Mouse (Mus musculus) hindbrain, postnatal 0 days (tissue): ENCODE data around the gene Snx13. TPM values are rescaled to one million over a fixed set of nuclear protein-coding genes. Genes with fewer than 3 reads are reported as not detected.
A peak's percentile ranks its signal among the peaks of the same experiment; 100 is the strongest.

Experiments
- ATAC-seq: fragments of 200-750 bp; cut with Nextera tagmentation; 2 replicates; pipeline ENCODE4 v1.8.0; 2017; ENCODE audit warnings: mild to moderate bottlenecking, moderate TSS enrichment, moderate library complexity
- DNase-seq: peaks from one replicate; pipeline ENCODE4 v3.0.0-alpha.2; 2015; ENCODE audit warnings: low spot score
- H3K27ac ChIP-seq: fragments of 300-500 bp; sonication (generic); 2 replicates; pipeline ENCODE4 v1.5.1; 2014; ENCODE audit warnings: mild to moderate bottlenecking
- H3K27me3 ChIP-seq: fragments of 300-500 bp; sonication (generic); 2 replicates; pipeline ENCODE4 v1.6.1; 2014; ENCODE audit warnings: low read length, mixed read lengths; ENCODE audit not compliant: insufficient read depth
- H3K36me3 ChIP-seq: fragments of 300-500 bp; sonication (generic); 2 replicates; pipeline ENCODE4 v1.6.1; 2014; ENCODE audit warnings: low read length, mixed read lengths; ENCODE audit not compliant: insufficient read depth
- H3K4me1 ChIP-seq: fragments of 300-500 bp; sonication (generic); 2 replicates; pipeline ENCODE4 v1.6.1; 2014; ENCODE audit warnings: antibody characterized with exemption, low read length, mixed read lengths; ENCODE audit not compliant: insufficient read depth
- H3K4me2 ChIP-seq: fragments of 300-500 bp; sonication (generic); 2 replicates; pipeline ENCODE4 v1.6.1; 2014; ENCODE audit warnings: low read depth, mild to moderate bottlenecking, low read length, moderate library complexity, mixed read lengths
- H3K4me3 ChIP-seq: fragments of 300-500 bp; sonication (generic); 2 replicates; pipeline ENCODE4 v1.5.1; 2014; ENCODE audit warnings: low read length
- H3K9ac ChIP-seq: fragments of 300-500 bp; sonication (generic); replicated peaks from 2 replicates; pipeline ENCODE4 v1.6.1; 2014; ENCODE audit warnings: mild to moderate bottlenecking, low read length, moderate library complexity, mixed read lengths
- H3K9me3 ChIP-seq: fragments of 300-500 bp; sonication (generic); 2 replicates; pipeline ENCODE4 v1.6.1; 2016; ENCODE audit warnings: low read length, mixed read lengths
- CTCF ChIP-seq: IDR thresholded peaks from 2 replicates; pipeline ENCODE4 v1.5.1; 2016; ENCODE audit warnings: antibody characterized with exemption, control low read depth, low read depth
- WGBS: fragments of 180-500 bp; shearing (Covaris S2); extraction: QIAGEN DNeasy Blood & Tissue Kit; methylation state at CpG from one replicate; pipeline ENCODE4 v1.1.7; 2014; 5-methylcytosine and 5-hydroxymethylcytosine counted together
- microRNA counts: library from miRNA; unstranded; fragments of <30 nt; microRNA quantifications from one replicate; lab custom pipeline; 2015
- microRNA-seq, 2 experiments: library from miRNA; unstranded; fragments of <30 nt; microRNA quantifications; one replicate each; pipeline ENCODE4; 2016
- polyA plus RNA-seq: library from polyadenylated mRNA; unstranded; fragments of >200 nt; fragmentation: Nextera tagmentation; extraction: Ambion mirVana; gene quantifications from 2 replicates; pipeline ENCODE4 v1.2.1, GENCODE M21; 2015
- total RNA-seq: library from RNA; depleted of rRNA; stranded (reverse); fragments of >200 nt; gene quantifications from 2 replicates; pipeline ENCODE4 v1.2.3, GENCODE M21; 2014; rRNA removed

Gene Snx13
- total and polyA plus RNA-seq, 2 experiments from 2014 or later: 17.6 to 23.0 TPM

DNA sequence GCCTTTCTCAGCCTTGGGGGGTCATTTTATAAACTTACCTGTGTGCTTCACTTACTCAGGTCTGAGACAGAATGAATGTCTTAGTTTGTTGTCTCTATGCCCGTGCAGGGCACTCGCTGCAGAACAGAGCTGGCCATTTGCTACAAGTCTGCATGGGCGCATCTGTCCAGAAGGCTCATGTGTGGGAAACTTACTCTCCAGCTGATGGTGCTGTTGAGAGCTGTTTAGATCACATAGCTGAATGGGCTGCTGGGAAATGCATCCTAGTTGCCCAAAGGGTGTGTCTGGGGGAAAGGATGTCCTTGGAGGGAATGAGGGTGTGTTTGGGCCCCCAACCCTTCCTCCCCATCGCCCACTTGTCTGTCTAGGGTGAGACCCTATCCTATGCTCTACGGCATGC lies 137.3 kb downstream of the Snx13 start:
- Histone ChIP-seq H3K4me1 (no peaks in the 10 kb centered on the region), H3K4me3 (no peak overlapping the region), H3K9me3 (no peaks in the 10 kb centered on the region), H3K27me3 (no peaks in the 10 kb centered on the region), H3K36me3 (no peaks in the 10 kb centered on the region), H3K9ac (no peak overlapping the region), H3K27ac (no peak overlapping the region), H3K4me2 (no peak overlapping the region)
- no peak for TF ChIP-seq CTCF
- 80% methylated on average over 5 of the region's 5 CpGs for WGBS
- DNase-seq (no peak), ATAC-seq (no peak)

DNA sequence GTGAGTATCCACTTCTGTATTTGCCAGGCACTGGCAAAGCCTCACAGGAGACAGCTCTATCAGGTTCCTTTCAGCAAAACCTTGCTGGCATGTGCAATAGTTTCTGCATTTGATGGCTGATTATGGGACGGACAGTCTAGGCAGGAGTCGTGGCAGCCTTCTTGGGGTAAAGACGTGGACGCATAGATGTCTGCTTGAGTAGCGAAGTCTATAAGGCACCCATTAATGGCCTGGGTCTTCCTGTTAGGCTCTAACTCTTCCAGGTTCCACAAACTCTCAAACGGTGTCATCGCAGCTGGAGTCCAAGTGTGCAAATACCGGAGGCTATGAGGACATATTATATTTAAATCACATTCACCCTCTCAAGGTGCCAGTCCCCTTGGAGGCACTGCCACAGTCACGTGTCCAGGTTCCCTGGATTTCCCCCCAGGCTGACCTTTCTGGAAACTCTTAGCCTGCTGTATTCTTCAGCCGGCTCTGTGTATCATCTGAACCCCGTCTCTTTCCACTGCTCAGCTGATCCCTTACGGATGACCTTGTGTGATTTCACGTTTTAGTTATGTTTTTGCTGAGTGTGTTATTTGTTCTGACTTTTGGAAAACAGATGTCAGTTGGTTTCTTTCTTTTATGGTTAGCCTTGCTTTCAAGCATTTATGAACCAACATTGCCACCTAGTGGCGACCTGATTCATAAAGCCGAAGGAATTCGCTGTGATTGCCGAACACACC lies 144.9 kb downstream of the Snx13 start:
- TF ChIP-seq CTCF: peak; percentile 78
- Histone ChIP-seq H3K4me3 (peak overlapping the region; percentile 16; the same call in 1 of the 2 replicates), H3K4me2 (peak overlapping the region; percentile 49), H3K27me3 (no peaks in the 10 kb centered on the region), H3K9me3 (no peaks in the 10 kb centered on the region), H3K27ac (no peak overlapping the region), H3K4me1 (no peaks in the 10 kb centered on the region), H3K36me3 (no peaks in the 10 kb centered on the region), H3K9ac (no peak overlapping the region)
- WGBS: 53% methylated on average over 17 of the region's 17 CpGs
- DNase-seq (peak; percentile 94), ATAC-seq (peak; percentile 75)

DNA sequence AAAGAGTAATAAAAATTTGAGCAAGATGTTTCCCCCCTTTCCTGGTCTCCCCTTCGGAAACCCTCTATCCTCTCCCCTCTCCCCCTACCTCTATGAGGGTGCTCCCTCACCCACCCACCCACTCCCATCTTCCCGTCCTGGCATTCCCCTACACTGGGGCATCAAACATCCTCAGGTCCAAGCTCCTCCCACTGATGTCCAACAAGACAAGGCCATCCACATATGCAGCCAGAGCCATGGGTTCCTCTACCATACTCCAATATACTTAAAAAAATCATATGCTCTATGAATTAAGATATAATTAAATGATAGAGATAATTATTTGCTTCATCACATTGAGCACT lies 145.4 kb downstream of the Snx13 start:
- Histone ChIP-seq H3K9me3 (no peaks in the 10 kb centered on the region), H3K27me3 (no peaks in the 10 kb centered on the region), H3K4me1 (no peaks in the 10 kb centered on the region), H3K36me3 (no peaks in the 10 kb centered on the region), H3K9ac (no peak overlapping the region), H3K4me2 (peak overlapping the region; percentile 49), H3K27ac (no peak overlapping the region), H3K4me3 (peak overlapping the region; percentile 16; the same call in 1 of the 2 replicates)
- DNase-seq (no peak), ATAC-seq (peak; percentile 84)
- no peak for TF ChIP-seq CTCF
- 30% methylated on average over 2 of the region's 2 CpGs for WGBS

MicroRNAs encoded within 50 kb of the gene (microRNA counts, 519-probe panel; counts per million panel counts)
- not detected for microRNA mmu-miR-680 (lab: Ali Mortazavi, UCI)

Small RNA genes lying within 50 kb of the gene (microRNA-seq; reads per million reads assigned to microRNA genes)
- 0 reads per million in 2 experiments for gene Mir680-3

Other genes with a start within 250 kb of the Snx13 start
- gene Hdac9, start 130.1 kb upstream of the Snx13 start, total RNA-seq: 11.8 and 14.8 TPM in 2 replicates
- 11.4 and 12.2 TPM in 2 replicates for gene Hdac9, start 130.1 kb upstream of the Snx13 start, polyA plus RNA-seq
- gene Prps1l1, start 62.4 kb upstream of the Snx13 start, total RNA-seq: not detected in 2 replicates
- gene Prps1l1, start 62.4 kb upstream of the Snx13 start, polyA plus RNA-seq: not detected in 2 replicates